Mouse (Mus musculus) lung, embryonic 14.5 days (tissue): ENCODE measurements around the gene Tmem131l. TPM values are rescaled to one million over a fixed set of nuclear protein-coding genes. Genes with fewer than 3 reads are reported as not detected.

Source experiments
- ATAC-seq: fragments of 200-750 bp; cut with Nextera tagmentation; 2 replicates; pipeline ENCODE4 v1.8.0; 2017; ENCODE audit warnings: mild to moderate bottlenecking, moderate TSS enrichment, moderate library complexity; ENCODE audit not compliant: insufficient read depth
- DNase-seq: peaks from one replicate; pipeline ENCODE4 v3.0.0-alpha.2; 2015
- H3K27ac ChIP-seq: fragments of 300-500 bp; sonication (generic); 2 replicates; pipeline ENCODE4 v1.5.1; 2014; ENCODE audit warnings: low read depth, mild to moderate bottlenecking, moderate library complexity
- H3K27me3 ChIP-seq: fragments of 300-500 bp; sonication (generic); 2 replicates; pipeline ENCODE4 v1.6.1; 2014; ENCODE audit warnings: low read length, control low read depth; ENCODE audit not compliant: insufficient read depth
- H3K36me3 ChIP-seq: fragments of 300-500 bp; sonication (generic); 2 replicates; pipeline ENCODE4 v1.6.1; 2014; ENCODE audit warnings: control low read depth; ENCODE audit not compliant: insufficient read depth
- H3K4me1 ChIP-seq: fragments of 300-500 bp; sonication (generic); 2 replicates; pipeline ENCODE4 v1.6.1; 2014; ENCODE audit warnings: antibody characterized with exemption, control low read depth; ENCODE audit not compliant: insufficient read depth
- H3K4me2 ChIP-seq: fragments of 300-500 bp; sonication (generic); 2 replicates; pipeline ENCODE4 v1.6.1; 2014; ENCODE audit warnings: mild to moderate bottlenecking
- H3K4me3 ChIP-seq: fragments of 300-500 bp; sonication (generic); 2 replicates; pipeline ENCODE4 v1.5.1; 2014; ENCODE audit warnings: low read depth, low read length
- H3K9ac ChIP-seq: fragments of 300-500 bp; sonication (generic); 2 replicates; pipeline ENCODE4 v1.6.1; 2014
- H3K9me3 ChIP-seq: fragments of 300-500 bp; sonication (generic); 2 replicates; pipeline ENCODE4 v1.6.1; 2016; ENCODE audit warnings: low read depth, low read length, control low read depth
- CTCF ChIP-seq: IDR thresholded peaks from 2 replicates; pipeline ENCODE4 v1.5.1; 2016; ENCODE audit warnings: antibody characterized with exemption, low read depth
- WGBS: fragments of 180-500 bp; shearing (Covaris S2); extraction: QIAGEN DNeasy Blood & Tissue Kit; methylation state at CpG from one replicate; pipeline ENCODE4 v1.1.7; 2014; 5-methylcytosine and 5-hydroxymethylcytosine counted together
- polyA plus RNA-seq: library from polyadenylated mRNA; unstranded; fragments of >200 nt; fragmentation: Nextera tagmentation; extraction: Ambion mirVana; gene quantifications from 2 replicates; pipeline ENCODE4 v1.2.1, GENCODE M21; 2014

Tmem131l gene
- polyA plus RNA-seq, 1 experiment from 2014 or later = 61.9 TPM

- no peak overlapping the region for H3K27ac ChIP-seq
- ATAC-seq (no peak), DNase-seq (peak; percentile 8)
- no peak overlapping the region for H3K9ac ChIP-seq
- H3K4me3 ChIP-seq = no peak overlapping the region
- H3K27me3 ChIP-seq = no peaks in the 10 kb centered on the region
- H3K4me2 ChIP-seq = no peak overlapping the region
- no peaks in the 10 kb centered on the region for H3K4me1 ChIP-seq
- 70% methylated on average over 7 of the region's 7 CpGs for WGBS
- TF ChIP-seq CTCF = no peak
- peaks cover 54% of the 10 kb centered on the region for H3K36me3 ChIP-seq
- no peaks in the 10 kb centered on the region for H3K9me3 ChIP-seq
These were observed 80.9 kb downstream of the Tmem131l start for GRCm38 (mm10) chr3:83958951-83959681.

GRCm38 (mm10) chr3:83953879-83954278 lies 86.1 kb downstream of the Tmem131l start:
- no peaks in the 10 kb centered on the region for H3K9me3 ChIP-seq
- H3K9ac ChIP-seq = no peak overlapping the region
- no peak overlapping the region for H3K4me3 ChIP-seq
- DNase-seq = no peak
- no peaks in the 10 kb centered on the region for H3K4me1 ChIP-seq
- no peak overlapping the region for H3K4me2 ChIP-seq
- peaks cover 41% of the 10 kb centered on the region; the same call in 1 of the 2 replicates for H3K36me3 ChIP-seq
- no peak for TF ChIP-seq CTCF
- WGBS = 71% methylated on average over 8 of the region's 8 CpGs
- no peaks in the 10 kb centered on the region for H3K27me3 ChIP-seq
- ATAC-seq = no peak
- H3K27ac ChIP-seq = no peak overlapping the region

- Histone ChIP-seq H3K27ac (no peak overlapping the region), H3K4me2 (no peak overlapping the region), H3K4me3 (no peak overlapping the region), H3K27me3 (no peaks in the 10 kb centered on the region), H3K9ac (no peak overlapping the region), H3K4me1 (no peaks in the 10 kb centered on the region), H3K36me3 (peaks cover 17% of the 10 kb centered on the region; the same call in 1 of the 2 replicates), H3K9me3 (no peaks in the 10 kb centered on the region)
- 36% methylated on average over 4 of the region's 4 CpGs for WGBS
- ATAC-seq = no peak
- DNase-seq = peak; percentile 15
- TF ChIP-seq CTCF = no peak
These were observed 91.2 kb downstream of the Tmem131l start for GRCm38 (mm10) chr3:83948801-83949200.

- WGBS = 56% methylated on average over 8 of the region's 8 CpGs
- Histone ChIP-seq H3K4me2 (no peak overlapping the region), H3K36me3 (peaks cover 23% of the 10 kb centered on the region), H3K4me1 (no peaks in the 10 kb centered on the region), H3K9ac (no peak overlapping the region), H3K9me3 (no peaks in the 10 kb centered on the region), H3K4me3 (no peak overlapping the region), H3K27me3 (no peaks in the 10 kb centered on the region), H3K27ac (no peak overlapping the region)
- ATAC-seq (no peak), DNase-seq (no peak)
- no peak for TF ChIP-seq CTCF
These were observed 92.3 kb downstream of the Tmem131l start for GRCm38 (mm10) chr3:83947476-83948245.

- Histone ChIP-seq H3K9ac (no peak overlapping the region), H3K4me1 (no peaks in the 10 kb centered on the region), H3K36me3 (peaks cover 31% of the 10 kb centered on the region), H3K4me3 (no peak overlapping the region), H3K27ac (no peak overlapping the region), H3K4me2 (no peak overlapping the region), H3K9me3 (no peaks in the 10 kb centered on the region), H3K27me3 (no peaks in the 10 kb centered on the region)
- WGBS = 74% methylated on average over 1 of the region's 1 CpGs
- peak; percentile 57 for TF ChIP-seq CTCF
- no peak for ATAC-seq
- DNase-seq = peak; percentile 78
These were observed 93.1 kb downstream of the Tmem131l start for GRCm38 (mm10) chr3:83946848-83947247.

- no peaks in the 10 kb centered on the region for H3K9me3 ChIP-seq
- ATAC-seq (no peak), DNase-seq (no peak)
- no peak overlapping the region for H3K4me3 ChIP-seq
- TF ChIP-seq CTCF = no peak
- H3K4me2 ChIP-seq = no peak overlapping the region
- H3K9ac ChIP-seq = no peak overlapping the region
- no peaks in the 10 kb centered on the region for H3K27me3 ChIP-seq
- no peak overlapping the region for H3K27ac ChIP-seq
- 92% methylated on average over 2 of the region's 2 CpGs for WGBS
- H3K4me1 ChIP-seq = no peaks in the 10 kb centered on the region
- H3K36me3 ChIP-seq = peaks cover 44% of the 10 kb centered on the region
These were observed 96.3 kb downstream of the Tmem131l start for GRCm38 (mm10) chr3:83943691-83944090.

- ATAC-seq = no peak
- Histone ChIP-seq H3K9ac (no peak overlapping the region), H3K36me3 (peaks cover 49% of the 10 kb centered on the region), H3K9me3 (no peaks in the 10 kb centered on the region), H3K4me2 (no peak overlapping the region), H3K4me3 (no peak overlapping the region), H3K27me3 (no peaks in the 10 kb centered on the region), H3K27ac (no peak overlapping the region), H3K4me1 (no peaks in the 10 kb centered on the region)
- DNase-seq = no peak
- 86% methylated on average over 4 of the region's 4 CpGs for WGBS
- TF ChIP-seq CTCF = no peak
These were observed 96.8 kb downstream of the Tmem131l start for GRCm38 (mm10) chr3:83943212-83943611.
